In the genomic region with DNA sequence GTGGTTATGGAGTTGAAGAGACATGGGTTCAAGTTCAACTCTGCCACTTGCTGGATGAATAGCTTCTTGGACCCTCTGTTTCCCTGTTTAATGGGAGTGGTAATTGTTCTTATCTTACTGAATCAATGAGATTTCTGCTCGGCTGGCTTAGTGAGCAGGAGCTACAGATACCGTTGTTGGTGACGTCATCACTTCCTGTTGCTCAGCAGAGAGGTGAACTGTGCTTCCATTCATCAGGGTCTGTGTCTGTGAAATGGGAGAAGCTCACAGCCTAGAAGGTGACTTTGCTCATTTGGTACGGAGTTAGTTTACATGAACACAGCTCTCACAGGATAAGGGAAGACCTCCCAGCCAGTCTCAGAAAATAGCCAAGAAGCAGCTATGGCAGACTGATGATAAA, we compare ENCODE assay signal across 21 mouse cellular contexts. TPM values are rescaled to one million over a fixed set of nuclear protein-coding genes. Genes with fewer than 3 reads are reported as not detected.
DNase-seq lines count a peak whose midpoint lies in the region; ATAC-seq and TF ChIP-seq lines count a peak whose summit lies in the region.
"Had no signal": no experiment of that assay in that cellular context is flagged by ENCODE, and none has a peak within 500 bp of the region (broad histone marks: within the 10 kb centered on the region; RNA-seq: fewer than 3 reads in every experiment).

No protein-coding gene starts in this region.

- dilution Hi-C loops in CH12.LX (cut with MboI; ENCODE audit: extremely low pct_ligation_motif_present, extremely low pct_unique_long_range_greater_than_20kb, low sequenced_read_pairs) = no loop called here

- in situ Hi-C loops in CH12.LX (cut with MboI; ENCODE audit: low pct_ligation_motif_present, low pct_unique_long_range_greater_than_20kb, low sequenced_read_pairs) = no loop called here

- H3K4me1 ChIP-seq in stomach, embryonic 16.5 days (ENCODE audit: control insufficient read depth, insufficient read depth, low read length) = no peaks in the 10 kb centered on the region
- no peaks in the 10 kb centered on the region for H3K4me1 ChIP-seq in stomach, postnatal 0 days (replicated peaks; ENCODE audit: control insufficient read depth, insufficient read depth)
- H3K4me1 ChIP-seq in CH12.LX (ENCODE audit: control insufficient read depth in 1 of 2, insufficient read depth in 2 of 2) = peaks cover 0 to 4% of the 10 kb centered on the region in 2 experiments; a peak in 1 of 4 replicates
- H3K4me1 ChIP-seq: heart, embryonic 15.5 days had no signal

- TF ChIP-seq POLR2A in CH12.LX (IDR thresholded peaks at IDR 0.05; ENCODE audit: low read depth, low read length) (no peak), myocyte (IDR thresholded peaks at IDR 0.05; ENCODE audit: insufficient read length, low read depth) (no peak)

- no peak overlapping the region for H3K4me2 ChIP-seq in stomach, embryonic 16.5 days (ENCODE audit: low read depth, low read length)
- no peak overlapping the region for H3K4me2 ChIP-seq in stomach, postnatal 0 days (replicated peaks; ENCODE audit: low read depth)
- H3K4me2 ChIP-seq in CH12.LX (ENCODE audit: insufficient read depth, low read depth, poor library complexity, severe bottlenecking) (no peak overlapping the region), myocyte (ENCODE audit: low read depth) (peak overlapping the region; percentile 68)
- H3K4me2 ChIP-seq: forebrain, embryonic 13.5 days; heart, embryonic 11.5 days; heart, embryonic 15.5 days; hindbrain, embryonic 14.5 days had no signal

- intact Hi-C loops in left cerebral cortex, postnatal 10 days (cut with DNase I) = no loop called here

- no peaks in the 10 kb centered on the region for H3K9me3 ChIP-seq in stomach, embryonic 16.5 days (replicated peaks; ENCODE audit: control insufficient read depth, low read length)
- no peaks in the 10 kb centered on the region for H3K9me3 ChIP-seq in stomach, postnatal 0 days (ENCODE audit: control insufficient read depth, low read length)
- no peaks in the 10 kb centered on the region for H3K9me3 ChIP-seq in CH12.LX (replicated peaks; ENCODE audit: low read length)
- H3K9me3 ChIP-seq: embryonic facial prominence, embryonic 10.5 days; forebrain, embryonic 13.5 days; heart, embryonic 15.5 days; hindbrain, embryonic 10.5 days had no signal

- no peak for TF ChIP-seq RAD21 in CH12.LX (IDR thresholded peaks at IDR 0.05; ENCODE audit: low read depth, low read length)

- H3K27ac ChIP-seq in stomach, embryonic 16.5 days (ENCODE audit: low read length) = 0 out of 2 replicates have a peak overlapping the region, but pooled peaks have one; percentile 12
- H3K27ac ChIP-seq in stomach, postnatal 0 days (replicated peaks) = no peak overlapping the region
- no peak overlapping the region for H3K27ac ChIP-seq in CH12.LX (ENCODE audit: insufficient read depth, low read depth)
- H3K27ac ChIP-seq: embryonic facial prominence, embryonic 10.5 days; forebrain, embryonic 13.5 days; heart, adult 2 months; heart, embryonic 15.5 days; hindbrain, embryonic 10.5 days; hindbrain, embryonic 14.5 days had no signal

- H3K4me3 ChIP-seq in stomach, embryonic 16.5 days (replicated peaks; ENCODE audit: low read length) = no peak overlapping the region
- no peak overlapping the region for H3K4me3 ChIP-seq in stomach, postnatal 0 days (ENCODE audit: low read depth, low read length)
- H3K4me3 ChIP-seq in CH12.LX (replicated peaks in 1 of 3; ENCODE audit: low read depth in 2 of 3, low read length in 2 of 3, poor library complexity in 1 of 3) (no peak overlapping the region), myocyte (no peak overlapping the region)
- H3K4me3 ChIP-seq: embryonic facial prominence, embryonic 10.5 days; forebrain, embryonic 13.5 days; heart, adult 2 months; heart, embryonic 15.5 days; hindbrain, embryonic 10.5 days had no signal

- 23% methylated on average over 4 of the region's 4 CpGs for WGBS in stomach, embryonic 16.5 days
- 23% methylated on average over 4 of the region's 4 CpGs for whole genome bisulfite sequencing in stomach, postnatal 0 days

- no peaks in the 10 kb centered on the region for H3K36me3 ChIP-seq in stomach, embryonic 16.5 days (ENCODE audit: control insufficient read depth, insufficient read depth, low read length)
- H3K36me3 ChIP-seq in stomach, postnatal 0 days (ENCODE audit: control insufficient read depth, insufficient read depth, low read length) = no peaks in the 10 kb centered on the region
- H3K36me3 ChIP-seq in CH12.LX (replicated peaks in 1 of 2; ENCODE audit: control insufficient read depth in 1 of 2, insufficient read depth in 1 of 2, low read length in 1 of 2) (no peaks in the 10 kb centered on the region), myocyte (ENCODE audit: control insufficient read depth, insufficient read depth) (no peaks in the 10 kb centered on the region)
- H3K36me3 ChIP-seq: embryonic facial prominence, embryonic 10.5 days; heart, embryonic 15.5 days; hindbrain, embryonic 10.5 days had no signal

- no peak for ATAC-seq in stomach, embryonic 16.5 days (ENCODE audit: insufficient read depth, low FRiP score)
- ATAC-seq in stomach, postnatal 0 days (ENCODE audit: low FRiP score, low TSS enrichment) = no peak
- ATAC-seq: forebrain, embryonic 13.5 days; forebrain, postnatal 0 days had no signal

- TF ChIP-seq CTCF in stomach, postnatal 0 days (IDR thresholded peaks at IDR 0.05; ENCODE audit: low read depth) = no peak
- no peak for TF ChIP-seq CTCF in CH12.LX (conservative IDR thresholded peaks at IDR 0.05 in 1 of 2, IDR thresholded peaks at IDR 0.05 in 1 of 2; ENCODE audit: low read depth in 2 of 2, low read length in 2 of 2)

- no peak overlapping the region for H3ac ChIP-seq in myocyte (ENCODE audit: control insufficient read depth, insufficient read length)

- no peak for DNase-seq in stomach, postnatal 0 days (ENCODE audit: low spot score)
- DNase-seq in A20 (ENCODE audit: low read depth, low spot score) = peak; percentile 12
- peak; percentile 14 for DNase-seq in CH12.LX (ENCODE audit: extremely low read depth)
- no peak for DNase-seq in left cerebral cortex, postnatal 10 days (ENCODE audit: extremely low spot score in 1 of 2, low spot score in 2 of 2)
- no peak for DNase-seq in heart, postnatal 4 days
- no peak for DNase-seq in lung, postnatal 36 days
- DNase-seq: adrenal gland, adult 8-10 months; adrenal gland, postnatal 36 days; cerebellum, adult 2 months; cerebellum, postnatal 10 days; forebrain, postnatal 0 days; heart, adult 2 months; heart, postnatal 14 days had no signal

- H3K27me3 ChIP-seq in stomach, embryonic 16.5 days (ENCODE audit: control insufficient read depth, insufficient read depth, low read length) = peaks cover 15% of the 10 kb centered on the region
- H3K27me3 ChIP-seq in stomach, postnatal 0 days (ENCODE audit: control insufficient read depth, insufficient read depth, low read length) = no peaks in the 10 kb centered on the region
- peaks cover 83% of the 10 kb centered on the region for H3K27me3 ChIP-seq in CH12.LX (replicated peaks)
- no peaks in the 10 kb centered on the region for H3K27me3 ChIP-seq in myocyte (ENCODE audit: control insufficient read depth, insufficient read depth, insufficient read length)

- H3K79me2 ChIP-seq in CH12.LX (replicated peaks; ENCODE audit: control insufficient read depth, extremely low read depth, insufficient read depth, poor library complexity, severe bottlenecking) (no peaks in the 10 kb centered on the region), myocyte (ENCODE audit: control insufficient read depth, insufficient read depth) (no peaks in the 10 kb centered on the region)

- H3K9ac ChIP-seq in stomach, embryonic 16.5 days (ENCODE audit: low read length) = no peak overlapping the region
- H3K9ac ChIP-seq in stomach, postnatal 0 days (ENCODE audit: low read length) = no peak overlapping the region
- H3K9ac ChIP-seq in CH12.LX (ENCODE audit: insufficient read depth, low read depth) = no peak overlapping the region
- H3K9ac ChIP-seq: forebrain, embryonic 13.5 days; forebrain, postnatal 0 days; heart, embryonic 15.5 days; hindbrain, embryonic 14.5 days had no signal

- TF ChIP-seq EP300 in stomach, postnatal 0 days (optimal IDR thresholded peaks at IDR 0.05) = no peak
- TF ChIP-seq EP300 in CH12.LX (IDR thresholded peaks at IDR 0.05; ENCODE audit: low read length) = no peak

TF ChIP-seq in CH12.LX, 34 proteins besides CTCF, POLR2A, EP300 and RAD21:
- TF ChIP-seq JUN (IDR thresholded peaks at IDR 0.05; ENCODE audit: insufficient read depth, low read depth, low read length) = peak; percentile 36
- no peak for TF ChIP-seq USF2 (conservative IDR thresholded peaks at IDR 0.05; ENCODE audit: low read depth, low read length)
- TF ChIP-seq HCFC1 (IDR thresholded peaks at IDR 0.05; ENCODE audit: low read depth, low read length) = no peak
- TF ChIP-seq JUND (conservative IDR thresholded peaks at IDR 0.05; ENCODE audit: low read depth, low read length) = peak; percentile 69

TF ChIP-seq in myocyte, 11 proteins besides CTCF, POLR2A, EP300 and RAD21 (continues in another document):
- no peak for TF ChIP-seq E2F4 (IDR thresholded peaks at IDR 0.05; ENCODE audit: insufficient read depth)
- no peak for TF ChIP-seq CEBPB (IDR thresholded peaks at IDR 0.05; ENCODE audit: insufficient read depth, poor library complexity, severe bottlenecking)
- TF ChIP-seq MYOD1 (IDR thresholded peaks at IDR 0.05; ENCODE audit: control insufficient read depth in 1 of 3, insufficient read length in 2 of 3, low read depth in 2 of 3) = no peak
- TF ChIP-seq REST (IDR thresholded peaks at IDR 0.05; ENCODE audit: insufficient read depth, insufficient read length) = no peak
- no peak for TF ChIP-seq SRF (IDR thresholded peaks at IDR 0.05; ENCODE audit: control insufficient read depth, insufficient read length, low read depth)
- no peak for TF ChIP-seq TCF12 (IDR thresholded peaks at IDR 0.05; ENCODE audit: insufficient read depth, poor library complexity, severe bottlenecking)
- TF ChIP-seq POLR2AphosphoS2 (IDR thresholded peaks at IDR 0.05; ENCODE audit: insufficient read length, low read depth) = no peak

RNA-seq across cellular contexts. Expression of a gene that starts 22.4 kb away (rescaled TPM):
- polyA plus RNA-seq in stomach, embryonic 16.5 days (2015; fragmentation: Nextera tagmentation; extraction: Ambion mirVana) = 1.3 and 4.0 TPM in 2 replicates
- 0.50 and 0.79 TPM in 2 replicates for polyA plus RNA-seq in stomach, postnatal 0 days (2015; fragmentation: Nextera tagmentation; extraction: Ambion mirVana)
- total RNA-seq in CH12.LX (2012; rRNA removed) (not detected in 2 replicates), CH12.LX (2014; rRNA removed) (not detected in 2 replicates)
- polyA plus RNA-seq in CH12.LX (2012; ENCODE audit: insufficient read length, low read depth) (not detected in 2 replicates), myocyte (2012; fragmentation: generic; extraction: Trizol) (396 TPM)
- total RNA-seq in left cerebral cortex, postnatal 10 days (2021) = not detected
- total RNA-seq in heart, postnatal 4 days (2021) = not detected
- total RNA-seq: adrenal gland, adult 8-10 months; adrenal gland, postnatal 36 days; forebrain, postnatal 0 days; heart, adult 2 months; heart, postnatal 14 days had no signal
- polyA plus RNA-seq: cerebellum, adult 2 months; forebrain, embryonic 13.5 days; forebrain, postnatal 0 days; heart, adult 2 months had no signal

RNA-seq across cellular contexts. Expression of a gene that starts 42.4 kb away (rescaled TPM):
- polyA plus RNA-seq in stomach, embryonic 16.5 days (2015; fragmentation: Nextera tagmentation; extraction: Ambion mirVana) = 0.19 and 0.23 TPM in 2 replicates
- 0.18 TPM in 2 replicates for polyA plus RNA-seq in stomach, postnatal 0 days (2015; fragmentation: Nextera tagmentation; extraction: Ambion mirVana)
- total RNA-seq in CH12.LX (2012; rRNA removed) (0.04 and 0.08 TPM in 2 replicates), CH12.LX (2014; rRNA removed) (not detected in 2 replicates)
- polyA plus RNA-seq in CH12.LX (2012; ENCODE audit: insufficient read length, low read depth) (0.14 TPM in 1 of 2 replicates, not detected in the other), myocyte (2012; fragmentation: generic; extraction: Trizol) (0.07 TPM)
- total RNA-seq in left cerebral cortex, postnatal 10 days (2021) = 10 to 100 TPM; 52.9 to 53.4 TPM
- under 1 TPM; 0.02 to 0.05 TPM for total RNA-seq in heart, postnatal 4 days (2021)
- polyA plus RNA-seq: heart, embryonic 15.5 days had no signal

Comparison
In these comparisons a context has a peak if more than half of its experiments do, and no peak if none do; other contexts are left out.
1. DNase-seq: peak in A20 (single experiment) and CH12.LX (single experiment); none in stomach, postnatal 0 days (single experiment), left cerebral cortex, postnatal 10 days (0 of 2), heart, postnatal 4 days (single experiment) and lung, postnatal 36 days (single experiment).
2. RNA of a gene that starts 22.4 kb away (polyA plus RNA-seq): 396 TPM in myocyte (single experiment); 1.3 to 4.0 TPM in stomach, embryonic 16.5 days, 0.50 to 0.79 TPM in stomach, postnatal 0 days and not detected in CH12.LX; every median in the first group is over 10 times any median in the second.